Mouse (Mus musculus): ENCODE data around the gene 4930442H23Rik. TPM values are rescaled to one million over a fixed set of nuclear protein-coding genes. Genes with fewer than 3 reads are reported as not detected.

4930442H23Rik gene
- polyA plus RNA-seq, 1 experiment from 2014 or later, result not detected

DNA sequence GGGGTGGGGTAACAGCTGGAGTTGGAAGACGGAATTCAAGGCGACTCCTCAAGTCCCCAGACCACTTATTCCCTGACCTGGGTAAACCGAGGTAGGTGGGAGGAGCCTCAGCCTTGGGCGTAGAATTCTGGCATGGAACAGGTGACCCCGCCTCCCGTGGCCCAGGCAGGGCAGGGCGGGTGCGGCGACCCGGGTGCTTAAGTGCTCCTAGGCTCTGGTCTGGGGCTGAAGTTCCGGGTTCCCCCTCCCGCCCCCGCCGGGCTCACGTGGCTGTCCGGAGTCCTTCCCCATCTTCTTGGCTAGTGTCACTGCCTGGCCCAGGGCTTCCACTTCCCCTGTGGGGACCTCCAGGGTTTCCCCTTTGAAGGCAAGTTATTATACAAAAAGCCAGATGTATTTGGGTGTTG, 49.5 kb downstream of the 4930442H23Rik start:
- Histone ChIP-seq H3K36me3 (replicated peaks; ENCODE audit: insufficient read depth, low read length) (no peaks in the 10 kb centered on the region), H3K4me3 (ENCODE audit: low read depth, low read length) (peak overlapping the region; percentile 97), H3K9ac (replicated peaks) (peak overlapping the region; percentile 100), H3K27me3 (ENCODE audit: insufficient read depth, low read length) (no peaks in the 10 kb centered on the region), H3K4me1 (ENCODE audit: insufficient read depth) (peaks cover 35% of the 10 kb centered on the region), H3K27ac (ENCODE audit: low read depth) (peak overlapping the region; percentile 100), H3K4me2 (ENCODE audit: low read depth, low read length) (peak overlapping the region; percentile 98), H3K9me3 (ENCODE audit: low read length) (no peaks in the 10 kb centered on the region)
- WGBS (ENCODE audit: insufficient replicate concordance), result 5% methylated on average over 16 of the region's 16 CpGs
- TF ChIP-seq CTCF (IDR thresholded peaks at IDR 0.05; ENCODE audit: low read depth), result no peak
- peak; percentile 35; the same call in 1 of the 2 replicates for TF ChIP-seq EP300 (IDR thresholded peaks at IDR 0.05; ENCODE audit: low read depth)
- ATAC-seq (no peak), DNase-seq (peak; percentile 87)

Other genes starting within 250 kb of the 4930442H23Rik start
- gene Gng7, start 168.9 kb downstream of the 4930442H23Rik start, polyA plus RNA-seq (2015; fragmentation: Nextera tagmentation; extraction: Ambion mirVana), result 1.3 TPM in 2 replicates
- gene Diras1, start 158.2 kb downstream of the 4930442H23Rik start, polyA plus RNA-seq (2015; fragmentation: Nextera tagmentation; extraction: Ambion mirVana), result not detected in 2 replicates
- 4.6 and 4.7 TPM in 2 replicates for gene Slc39a3, start 146.4 kb downstream of the 4930442H23Rik start, polyA plus RNA-seq (2015; fragmentation: Nextera tagmentation; extraction: Ambion mirVana)
- gene Sgta, start 123.7 kb downstream of the 4930442H23Rik start, polyA plus RNA-seq (2015; fragmentation: Nextera tagmentation; extraction: Ambion mirVana), result 50.2 and 50.6 TPM in 2 replicates
- 7.4 and 8.1 TPM in 2 replicates for gene Thop1, start 113.8 kb downstream of the 4930442H23Rik start, polyA plus RNA-seq (2015; fragmentation: Nextera tagmentation; extraction: Ambion mirVana)
- gene Creb3l3, start 85.0 kb downstream of the 4930442H23Rik start, polyA plus RNA-seq (2015; fragmentation: Nextera tagmentation; extraction: Ambion mirVana), result 181 and 183 TPM in 2 replicates
- 93.2 and 93.9 TPM in 2 replicates for gene Map2k2, start 77.9 kb downstream of the 4930442H23Rik start, polyA plus RNA-seq (2015; fragmentation: Nextera tagmentation; extraction: Ambion mirVana)
- 29.7 and 33.8 TPM in 2 replicates for gene Zbtb7a, start 48.6 kb downstream of the 4930442H23Rik start, polyA plus RNA-seq (2015; fragmentation: Nextera tagmentation; extraction: Ambion mirVana)
- 14.6 and 16.1 TPM in 2 replicates for gene Pias4, start 15.9 kb downstream of the 4930442H23Rik start, polyA plus RNA-seq (2015; fragmentation: Nextera tagmentation; extraction: Ambion mirVana)
- 310 and 313 TPM in 2 replicates for gene Eef2, start 7.2 kb downstream of the 4930442H23Rik start, polyA plus RNA-seq (2015; fragmentation: Nextera tagmentation; extraction: Ambion mirVana)
- gene Dapk3, start 844 bp downstream of the 4930442H23Rik start, polyA plus RNA-seq (2015; fragmentation: Nextera tagmentation; extraction: Ambion mirVana), result 15.3 and 17.2 TPM in 2 replicates
- gene Nmrk2, start 18.2 kb upstream of the 4930442H23Rik start, polyA plus RNA-seq (2015; fragmentation: Nextera tagmentation; extraction: Ambion mirVana), result not detected in 2 replicates
- gene Atcay, start 47.0 kb upstream of the 4930442H23Rik start, polyA plus RNA-seq (2015; fragmentation: Nextera tagmentation; extraction: Ambion mirVana), result not detected in 2 replicates
- 0.09 and 0.61 TPM in 2 replicates for gene Zfr2, start 49.3 kb upstream of the 4930442H23Rik start, polyA plus RNA-seq (2015; fragmentation: Nextera tagmentation; extraction: Ambion mirVana)
- 1.7 TPM in 2 replicates for gene Matk, start 69.1 kb upstream of the 4930442H23Rik start, polyA plus RNA-seq (2015; fragmentation: Nextera tagmentation; extraction: Ambion mirVana)
- gene Mrpl54, start 83.1 kb upstream of the 4930442H23Rik start, polyA plus RNA-seq (2015; fragmentation: Nextera tagmentation; extraction: Ambion mirVana), result 110 and 112 TPM in 2 replicates
- 21.1 and 23.2 TPM in 2 replicates for gene Apba3, start 83.1 kb upstream of the 4930442H23Rik start, polyA plus RNA-seq (2015; fragmentation: Nextera tagmentation; extraction: Ambion mirVana)
- gene Tjp3, start 107.7 kb upstream of the 4930442H23Rik start, polyA plus RNA-seq (2015; fragmentation: Nextera tagmentation; extraction: Ambion mirVana), result 1.7 and 1.8 TPM in 2 replicates
- gene Pip5k1c, start 109.1 kb upstream of the 4930442H23Rik start, polyA plus RNA-seq (2015; fragmentation: Nextera tagmentation; extraction: Ambion mirVana), result 8.8 and 9.7 TPM in 2 replicates
- 12.4 and 12.9 TPM in 2 replicates for gene Cactin, start 137.3 kb upstream of the 4930442H23Rik start, polyA plus RNA-seq (2015; fragmentation: Nextera tagmentation; extraction: Ambion mirVana)
- gene Tbxa2r, start 144.9 kb upstream of the 4930442H23Rik start, polyA plus RNA-seq (2015; fragmentation: Nextera tagmentation; extraction: Ambion mirVana), result 5.2 and 5.4 TPM in 2 replicates
- 0.02 and 0.08 TPM in 2 replicates for gene Gipc3, start 159.4 kb upstream of the 4930442H23Rik start, polyA plus RNA-seq (2015; fragmentation: Nextera tagmentation; extraction: Ambion mirVana)
- 26.4 and 27.1 TPM in 2 replicates for gene Hmg20b, start 166.6 kb upstream of the 4930442H23Rik start, polyA plus RNA-seq (2015; fragmentation: Nextera tagmentation; extraction: Ambion mirVana)
- 6.8 and 7.9 TPM in 2 replicates for gene Mfsd12, start 173.6 kb upstream of the 4930442H23Rik start, polyA plus RNA-seq (2015; fragmentation: Nextera tagmentation; extraction: Ambion mirVana)
- gene 4930404N11Rik, start 182.0 kb upstream of the 4930442H23Rik start, polyA plus RNA-seq (2015; fragmentation: Nextera tagmentation; extraction: Ambion mirVana), result 0.71 and 0.94 TPM in 2 replicates
- 69.7 and 74.6 TPM in 2 replicates for gene Fzr1, start 194.7 kb upstream of the 4930442H23Rik start, polyA plus RNA-seq (2015; fragmentation: Nextera tagmentation; extraction: Ambion mirVana)
- 39.3 and 42.1 TPM in 2 replicates for gene Dohh, start 200.6 kb upstream of the 4930442H23Rik start, polyA plus RNA-seq (2015; fragmentation: Nextera tagmentation; extraction: Ambion mirVana)
- 0.40 and 0.70 TPM in 2 replicates for gene Gm48551, start 200.6 kb upstream of the 4930442H23Rik start, polyA plus RNA-seq (2015; fragmentation: Nextera tagmentation; extraction: Ambion mirVana)
- gene Gm48552, start 205.2 kb upstream of the 4930442H23Rik start, polyA plus RNA-seq (2015; fragmentation: Nextera tagmentation; extraction: Ambion mirVana), result not detected in 2 replicates
- gene Smim24, start 209.2 kb upstream of the 4930442H23Rik start, polyA plus RNA-seq (2015; fragmentation: Nextera tagmentation; extraction: Ambion mirVana), result 1.7 and 2.0 TPM in 2 replicates

Data from liver, postnatal 0 days (tissue).